Mouse (Mus musculus) urinary bladder, postnatal 4 days (tissue): Measurements from ENCODE around the gene Sema4d.
A peak's percentile ranks its signal among the peaks of the same experiment; 100 is the strongest.
"Not testable (repeated sequence)": the region's sequence is repeated elsewhere in the genome, so short reads cannot be mapped to it uniquely, and the experiment has no call there.

ENCODE experiments used
- DNase-seq, 2 experiments: peaks; one replicate each; pipeline ENCODE4 v3.0.0; 2021 to 2022; ENCODE audit warnings: low spot score in 2 of 2

The Sema4d gene

GRCm38 (mm10) chr13:51679332-51679731 lies 114.2 kb downstream of the Sema4d start:
- no peak for DNase-seq

- DNase-seq: no peak
Observed at GRCm38 (mm10) chr13:51678687-51679086, 114.9 kb downstream of the Sema4d start.

- no peak for DNase-seq
Observed at GRCm38 (mm10) chr13:51677630-51678185, 115.8 kb downstream of the Sema4d start.

GRCm38 (mm10) chr13:51677041-51677440 lies 116.5 kb downstream of the Sema4d start:
- DNase-seq: no peak

- DNase-seq: no peak
Observed at GRCm38 (mm10) chr13:51676641-51677040, 116.9 kb downstream of the Sema4d start.

GRCm38 (mm10) chr13:51668195-51668594 lies 125.4 kb downstream of the Sema4d start:
- DNase-seq: not testable (repeated sequence)

DNA sequence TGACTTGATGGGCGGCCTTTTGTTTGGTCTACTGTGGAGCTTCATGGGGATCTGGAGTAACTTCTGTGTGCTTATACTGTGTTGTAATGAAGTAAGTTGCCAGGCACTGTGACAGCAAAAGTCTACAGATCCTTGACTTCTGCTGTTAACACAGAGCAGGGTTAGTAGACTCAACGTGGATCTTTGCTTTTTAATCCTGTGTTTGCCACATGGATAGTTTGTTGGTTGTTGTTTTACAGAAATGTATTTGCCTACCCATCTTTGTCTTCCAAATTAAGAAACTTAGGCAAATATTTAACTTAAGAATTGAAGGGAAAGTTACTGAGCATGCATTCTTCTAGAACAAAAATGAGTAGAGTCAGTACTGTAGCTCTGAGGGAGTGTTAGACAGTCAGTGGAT lies 130.0 kb downstream of the Sema4d start:
- DNase-seq: no peak

GRCm38 (mm10) chr13:51659573-51659972 lies 134.0 kb downstream of the Sema4d start:
- DNase-seq: no peak

DNA sequence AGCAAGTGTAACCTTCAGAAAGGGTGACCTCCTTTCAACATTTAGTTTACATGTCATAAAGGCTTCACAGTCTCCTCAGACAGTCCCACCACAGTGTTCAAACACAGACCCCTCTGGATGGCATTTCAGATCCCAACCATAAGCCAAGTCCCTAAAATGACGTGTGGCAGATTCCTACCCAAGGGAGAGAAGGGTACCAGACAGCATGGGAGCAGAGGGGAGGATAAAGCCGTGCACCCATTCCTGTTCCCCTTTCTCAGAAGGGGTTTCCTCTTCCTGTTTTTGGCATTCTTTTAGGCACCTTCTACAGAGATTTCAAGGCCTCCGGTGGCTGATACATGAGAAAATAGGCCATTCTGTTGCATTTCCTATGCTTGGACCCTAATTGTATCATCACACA lies 135.5 kb downstream of the Sema4d start:
- no peak for DNase-seq

DNA sequence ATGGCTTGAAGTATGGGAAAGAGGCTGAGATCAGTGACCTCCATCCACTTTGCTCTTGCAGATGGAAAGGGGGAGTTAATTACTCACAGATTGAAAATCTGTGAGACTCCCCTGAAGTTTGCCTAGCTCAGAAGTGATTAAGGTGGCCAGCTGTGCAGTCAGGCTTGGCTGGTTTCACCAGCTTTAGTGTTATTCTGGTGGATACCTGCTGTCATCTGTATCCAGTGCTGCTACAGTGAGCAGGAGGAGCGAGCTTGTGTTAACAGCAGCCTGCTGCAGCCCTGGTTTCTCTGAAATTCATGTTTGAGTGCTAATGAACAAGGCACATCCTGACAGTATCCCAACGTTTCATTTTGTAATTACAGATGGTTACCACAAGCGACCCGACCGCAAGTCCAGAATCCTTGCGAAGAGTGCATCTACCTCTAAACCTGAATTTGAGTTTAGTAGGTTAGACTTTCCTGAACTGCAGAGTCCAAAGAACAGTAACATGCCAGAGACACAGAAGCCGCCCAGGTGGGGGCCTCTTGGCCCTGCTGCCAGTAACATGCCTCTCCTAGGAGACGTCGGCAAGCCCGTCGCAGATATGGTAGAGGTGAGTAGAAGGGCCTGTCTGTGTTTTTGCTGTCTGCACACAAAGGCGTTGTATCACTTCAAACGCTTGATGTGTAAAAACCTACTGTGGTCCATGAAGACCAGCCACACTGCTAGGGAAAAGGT lies 136.9 kb downstream of the Sema4d start:
- no peak for DNase-seq

- DNase-seq: no peak
Observed at GRCm38 (mm10) chr13:51653961-51654360, 139.6 kb downstream of the Sema4d start.

- peak in 1 of 2 experiments; percentile 23 for DNase-seq
Observed at GRCm38 (mm10) chr13:51653159-51653558, 140.4 kb downstream of the Sema4d start.

DNA sequence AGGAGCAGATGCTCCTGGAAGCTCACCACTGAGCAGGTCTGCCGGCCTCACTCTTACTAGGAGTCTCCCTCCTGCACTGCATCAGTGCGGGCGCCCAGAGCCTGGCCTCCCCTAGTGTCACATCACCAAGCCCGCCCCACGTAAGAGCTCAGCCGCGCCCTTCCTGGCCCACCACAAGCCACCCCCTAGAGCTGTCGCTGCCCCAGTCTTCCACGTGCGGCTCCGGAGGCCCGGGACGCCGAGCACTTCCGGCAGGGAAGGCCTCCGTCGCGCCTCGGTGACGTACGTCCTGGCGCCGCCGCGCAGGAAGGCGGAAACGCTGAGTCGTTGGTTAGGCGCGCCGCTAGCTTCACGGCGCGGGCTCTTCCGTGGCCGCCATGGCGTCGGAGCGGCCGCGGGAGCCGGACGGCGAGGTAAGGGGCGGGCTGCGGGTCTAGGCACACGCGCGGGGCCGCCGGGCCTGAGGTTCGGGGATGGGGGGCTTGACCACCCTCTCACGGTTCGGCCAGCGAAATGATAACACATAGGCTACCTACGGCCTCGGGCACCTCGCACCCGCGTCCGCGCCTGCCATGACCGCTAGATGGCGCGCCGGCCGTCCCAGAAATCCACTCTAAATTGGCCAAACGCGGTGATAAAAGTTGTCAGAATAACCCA lies 142.0 kb downstream of the Sema4d start, which contains the start of gene Secisbp2:
Gene Secisbp2 (plus strand): TSS at position 290 of the 657 bp plus-strand sequence.
- peak; percentile 90 to 93 for DNase-seq

- DNase-seq: no peak
Observed at GRCm38 (mm10) chr13:51649740-51650139, 143.8 kb downstream of the Sema4d start.

DNA sequence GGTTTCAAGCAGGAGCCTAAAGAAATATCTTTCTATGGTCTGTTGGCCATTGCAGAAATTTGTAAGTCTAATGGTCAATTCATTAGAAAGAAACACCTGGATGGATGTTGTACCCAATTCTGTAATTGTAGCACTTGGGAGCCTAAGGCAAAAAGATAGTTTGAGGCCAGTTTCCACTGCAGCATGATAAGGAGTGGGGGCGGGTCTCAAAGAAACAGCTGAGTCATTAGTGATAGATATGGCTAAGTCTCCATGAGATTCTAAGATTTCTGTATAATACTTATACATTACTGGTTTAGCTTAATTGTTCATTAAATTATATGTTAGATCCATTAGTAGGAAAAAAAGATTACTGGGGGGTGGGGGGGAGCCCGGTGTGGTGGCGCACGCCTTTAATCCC lies 145.3 kb downstream of the Sema4d start:
- DNase-seq: no peak

- DNase-seq: no peak
Observed at GRCm38 (mm10) chr13:51647770-51648169, 145.8 kb downstream of the Sema4d start.

DNA sequence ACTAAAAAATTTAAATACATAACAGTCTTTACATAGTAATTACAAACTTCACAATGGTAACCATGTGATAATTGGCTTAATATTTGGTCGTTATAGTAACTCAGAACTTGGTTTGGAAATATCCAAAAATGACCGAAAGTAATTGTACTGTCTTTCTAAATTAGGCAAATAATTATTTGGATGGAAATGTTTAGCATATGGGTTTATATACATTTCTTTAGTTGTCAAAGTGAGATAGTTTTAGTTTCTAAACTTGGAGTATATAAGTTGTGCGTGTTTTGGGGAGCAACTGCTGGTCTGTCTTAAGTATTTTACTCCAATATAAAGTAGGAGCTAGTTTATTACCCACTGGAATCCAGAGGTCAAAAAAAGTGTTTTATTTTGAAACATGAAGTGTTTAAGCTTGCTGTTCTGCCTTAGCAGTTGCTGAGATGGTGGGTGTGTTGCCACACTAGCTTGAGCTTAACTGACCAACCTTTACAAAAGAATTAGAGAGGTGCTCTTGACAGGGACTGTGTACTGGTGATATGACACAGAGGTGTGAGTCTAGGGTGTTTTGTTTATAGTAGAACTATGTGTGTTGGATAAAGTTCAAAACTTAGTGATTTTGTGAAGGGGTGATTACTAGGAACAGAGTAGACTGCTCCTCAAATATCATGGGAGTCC lies 147.1 kb downstream of the Sema4d start:
- no peak for DNase-seq

GRCm38 (mm10) chr13:51645872-51646271 lies 147.7 kb downstream of the Sema4d start:
- DNase-seq: peak in 1 of 2 experiments; percentile 56

DNA sequence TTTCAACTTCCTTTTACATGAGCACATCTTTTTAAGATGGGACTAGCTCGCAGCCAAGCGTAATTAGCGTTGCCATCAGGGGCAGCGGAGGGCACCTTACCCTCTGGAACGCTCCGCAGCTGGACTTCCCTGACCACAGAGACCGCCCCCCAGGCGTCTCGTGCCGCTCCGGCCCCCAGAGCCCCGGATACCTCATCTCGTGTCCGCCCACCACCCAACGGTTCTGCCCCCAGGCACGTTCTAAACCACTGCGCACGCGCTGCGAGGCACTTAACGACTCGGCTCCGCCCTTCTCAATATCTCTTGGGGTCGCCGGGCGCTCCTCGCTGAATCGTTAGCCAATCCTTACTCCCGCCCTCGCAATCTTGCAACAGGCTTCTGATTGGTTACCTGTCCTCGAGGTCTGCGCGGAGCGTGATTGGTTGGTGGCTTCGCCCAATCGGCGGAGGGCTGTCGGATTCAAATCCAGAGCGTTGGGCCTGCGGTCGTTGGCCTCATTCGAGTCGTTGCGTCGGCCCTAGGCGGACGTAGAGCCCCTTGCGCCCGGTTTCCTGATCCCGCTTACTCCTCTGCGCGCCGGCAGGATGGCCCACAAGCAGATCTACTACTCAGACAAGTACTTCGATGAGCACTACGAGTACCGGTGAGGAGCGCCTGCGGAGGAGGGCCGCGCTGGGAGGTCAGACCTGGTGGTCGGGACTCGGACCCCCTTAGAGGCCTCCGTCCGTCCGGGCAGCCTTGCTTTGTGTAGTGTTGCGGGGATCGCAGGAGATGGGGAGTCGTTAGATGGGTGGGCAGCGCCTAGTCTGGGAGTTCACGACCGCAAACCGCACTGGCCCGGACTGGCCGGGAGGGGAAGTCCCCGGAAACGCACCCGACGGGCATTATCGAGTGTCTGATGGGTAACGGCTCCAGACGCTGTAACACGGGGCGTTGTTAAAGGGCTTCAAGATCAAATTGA lies 148.4 kb downstream of the Sema4d start, which contains the start of gene Cks2:
Gene Cks2 (plus strand): TSS at position 404 of the 961 bp plus-strand sequence.
- peak; percentile 96 to 97 for DNase-seq

DNA sequence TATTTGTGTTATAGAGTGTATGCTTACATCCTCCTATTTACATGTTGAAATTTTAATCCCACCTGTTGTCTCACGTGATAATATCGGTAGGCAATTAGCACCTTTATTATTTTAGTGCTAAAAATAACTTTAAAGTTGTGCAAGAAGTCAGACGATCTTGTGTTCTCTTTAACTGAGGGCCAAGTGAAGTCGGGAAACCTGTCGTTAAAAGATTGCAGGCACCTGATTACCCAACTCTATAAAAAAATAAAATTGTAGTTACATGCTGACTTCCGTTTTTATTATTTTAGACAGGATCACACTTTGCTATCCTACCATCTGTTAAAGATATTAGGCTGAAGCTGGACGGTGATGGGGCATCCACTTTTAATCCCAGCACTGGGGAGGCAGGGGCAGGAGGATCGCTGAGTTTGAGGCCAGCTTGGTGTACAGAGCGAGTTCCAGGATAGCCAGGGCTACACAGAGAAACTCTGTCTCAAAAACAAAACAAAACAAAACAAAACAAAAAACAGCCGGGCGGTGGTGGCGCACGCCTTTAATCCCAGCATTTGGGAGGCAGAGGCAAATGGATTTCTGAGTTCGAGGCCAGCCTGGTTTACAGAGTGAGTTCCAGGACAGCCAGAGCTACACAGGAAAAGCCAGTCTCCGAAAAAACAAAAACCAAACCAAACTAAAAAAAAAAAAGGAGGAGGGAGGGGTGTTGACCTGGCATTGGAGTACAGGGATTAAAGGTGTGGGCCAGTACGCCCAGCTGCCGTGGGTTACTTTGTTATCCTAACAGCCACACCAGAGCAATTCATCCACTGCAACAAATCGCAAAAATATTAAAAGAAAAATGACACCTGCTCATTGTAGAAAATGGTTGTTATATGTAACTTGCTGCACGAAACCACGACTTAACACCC lies 149.4 kb downstream of the Sema4d start:
- DNase-seq: peak in 1 of 2 experiments; percentile 58
